Mouse (Mus musculus) bone marrow macrophage, adult 2 months (primary cell): ENCODE measurements at regions not wholly inside any gene's neighbourhood (a gene's known extent, or its start where the extent isn't known, plus 50 kb on each side); places are given as distances from the start of the nearest gene placed in this dataset.

Source experiments
- H3K27ac ChIP-seq: 2 replicates; pipeline ENCODE4 v1.5.1; 2012; ENCODE audit warnings: low read depth, low read length; ENCODE audit not compliant: insufficient read depth
- H3K4me1 ChIP-seq: 2 replicates; pipeline ENCODE4 v1.6.1; 2012; ENCODE audit warnings: low read length; ENCODE audit not compliant: control insufficient read depth, insufficient read depth
- H3K4me3 ChIP-seq: 2 replicates; pipeline ENCODE4 v1.5.1; 2012; ENCODE audit warnings: mild to moderate bottlenecking, low read length, moderate library complexity; ENCODE audit not compliant: insufficient read depth
- CTCF ChIP-seq: IDR thresholded peaks from 2 replicates; pipeline ENCODE4 v1.5.1; 2012; ENCODE audit warnings: low read depth, mild to moderate bottlenecking, low read length, moderate library complexity
- POLR2A ChIP-seq: IDR thresholded peaks from 2 replicates; pipeline ENCODE4 v1.6.1; 2012; ENCODE audit warnings: mild to moderate bottlenecking, low read depth, low read length, borderline replicate concordance

- H3K27ac ChIP-seq, result no peak overlapping the region
- no peaks in the 10 kb centered on the region for H3K4me1 ChIP-seq
- TF ChIP-seq POLR2A, result no peak
- TF ChIP-seq CTCF, result no peak
- no peak overlapping the region for H3K4me3 ChIP-seq
Observed at GRCm38 (mm10) chr7:68571315-68571714, 177.7 kb downstream of the Arrdc4 start.

- Histone ChIP-seq H3K4me3 (no peak overlapping the region), H3K4me1 (no peaks in the 10 kb centered on the region), H3K27ac (no peak overlapping the region)
- TF ChIP-seq POLR2A, result no peak
- no peak for TF ChIP-seq CTCF
Observed at GRCm38 (mm10) chr7:68568127-68568510, 180.9 kb downstream of the Arrdc4 start.

- no peaks in the 10 kb centered on the region for H3K4me1 ChIP-seq
- no peak overlapping the region for H3K27ac ChIP-seq
- no peak overlapping the region for H3K4me3 ChIP-seq
- TF ChIP-seq CTCF (no peak), POLR2A (no peak)
Observed at GRCm38 (mm10) chr7:68567452-68568126, 181.5 kb downstream of the Arrdc4 start.

- Histone ChIP-seq H3K4me3 (no peak overlapping the region), H3K4me1 (no peaks in the 10 kb centered on the region), H3K27ac (no peak overlapping the region)
- TF ChIP-seq CTCF (no peak), POLR2A (no peak)
Observed at GRCm38 (mm10) chr7:68559440-68560343, 189.3 kb downstream of the Arrdc4 start.

GRCm38 (mm10) chr7:68550330-68550729 is 198.7 kb downstream of the Arrdc4 start:
- H3K27ac ChIP-seq, result no peak overlapping the region
- no peak overlapping the region for H3K4me3 ChIP-seq
- TF ChIP-seq POLR2A (no peak), CTCF (no peak)
- no peaks in the 10 kb centered on the region for H3K4me1 ChIP-seq

- Histone ChIP-seq H3K4me1 (no peaks in the 10 kb centered on the region), H3K27ac (no peak overlapping the region), H3K4me3 (no peak overlapping the region)
- TF ChIP-seq POLR2A (no peak), CTCF (no peak)
Observed at GRCm38 (mm10) chr7:68548176-68548575, 200.9 kb downstream of the Arrdc4 start.

GRCm38 (mm10) chr7:68544136-68544535 is 204.9 kb downstream of the Arrdc4 start:
- no peak overlapping the region for H3K27ac ChIP-seq
- TF ChIP-seq CTCF (no peak), POLR2A (no peak)
- no peaks in the 10 kb centered on the region for H3K4me1 ChIP-seq
- no peak overlapping the region for H3K4me3 ChIP-seq

- H3K4me1 ChIP-seq, result no peaks in the 10 kb centered on the region
- no peak for TF ChIP-seq CTCF
- no peak for TF ChIP-seq POLR2A
- no peak overlapping the region for H3K4me3 ChIP-seq
- no peak overlapping the region for H3K27ac ChIP-seq
Observed at GRCm38 (mm10) chr7:68509096-68509495, 235.5 kb downstream of the Fam169b start.

- Histone ChIP-seq H3K4me3 (no peak overlapping the region), H3K27ac (no peak overlapping the region), H3K4me1 (no peaks in the 10 kb centered on the region)
- TF ChIP-seq POLR2A (no peak), CTCF (no peak)
Observed at GRCm38 (mm10) chr7:68491143-68491810, 217.6 kb downstream of the Fam169b start.
